Mouse (Mus musculus): Measurements from ENCODE around the gene Ehmt1. TPM values are rescaled to one million over a fixed set of nuclear protein-coding genes. Genes with fewer than 3 reads are reported as not detected.

Ehmt1 gene
- total RNA-seq, 2 experiments from 2014 or later: 8.1 to 28.2 TPM

Other genes starting within 250 kb of the Ehmt1 start
- not detected in 2 replicates for gene Cacna1b, start 156.5 kb downstream of the Ehmt1 start, total RNA-seq (2015; ENCODE audit: low replicate concordance)
- not detected in 2 replicates for gene Cacna1b, start 156.5 kb downstream of the Ehmt1 start, total RNA-seq (2017; ENCODE audit: low replicate concordance)
- 16.1 and 19.6 TPM in 2 replicates for gene Arrdc1, start 15.6 kb upstream of the Ehmt1 start, total RNA-seq (2015; ENCODE audit: low replicate concordance)
- gene Arrdc1, start 15.6 kb upstream of the Ehmt1 start, total RNA-seq (2017; ENCODE audit: low replicate concordance): 15.5 and 18.7 TPM in 2 replicates
- gene Zmynd19, start 30.2 kb upstream of the Ehmt1 start, total RNA-seq (2015; ENCODE audit: low replicate concordance): 1.3 and 2.9 TPM in 2 replicates
- gene Zmynd19, start 30.2 kb upstream of the Ehmt1 start, total RNA-seq (2017; ENCODE audit: low replicate concordance): 9.6 and 15.9 TPM in 2 replicates
- 4.2 and 7.1 TPM in 2 replicates for gene Dph7, start 42.8 kb upstream of the Ehmt1 start, total RNA-seq (2015; ENCODE audit: low replicate concordance)
- 1.5 and 5.0 TPM in 2 replicates for gene Dph7, start 42.8 kb upstream of the Ehmt1 start, total RNA-seq (2017; ENCODE audit: low replicate concordance)
- 17.6 and 33.6 TPM in 2 replicates for gene Mrpl41, start 55.5 kb upstream of the Ehmt1 start, total RNA-seq (2015; ENCODE audit: low replicate concordance)
- 18.8 and 37.7 TPM in 2 replicates for gene Mrpl41, start 55.5 kb upstream of the Ehmt1 start, total RNA-seq (2017; ENCODE audit: low replicate concordance)
- 24.8 and 46.6 TPM in 2 replicates for gene Pnpla7, start 56.4 kb upstream of the Ehmt1 start, total RNA-seq (2015; ENCODE audit: low replicate concordance)
- gene Pnpla7, start 56.4 kb upstream of the Ehmt1 start, total RNA-seq (2017; ENCODE audit: low replicate concordance): 29.9 and 37.2 TPM in 2 replicates
- 1.7 and 2.1 TPM in 2 replicates for gene Nsmf, start 134.7 kb upstream of the Ehmt1 start, total RNA-seq (2015; ENCODE audit: low replicate concordance)
- gene Nsmf, start 134.7 kb upstream of the Ehmt1 start, total RNA-seq (2017; ENCODE audit: low replicate concordance): 0.60 and 1.5 TPM in 2 replicates
- not detected in 2 replicates for gene Entpd8, start 160.7 kb upstream of the Ehmt1 start, total RNA-seq (2015; ENCODE audit: low replicate concordance)
- gene Entpd8, start 160.7 kb upstream of the Ehmt1 start, total RNA-seq (2017; ENCODE audit: low replicate concordance): not detected in 2 replicates
- gene Noxa1, start 175.5 kb upstream of the Ehmt1 start, total RNA-seq (2015; ENCODE audit: low replicate concordance): not detected in 2 replicates
- not detected in 2 replicates for gene Noxa1, start 175.5 kb upstream of the Ehmt1 start, total RNA-seq (2017; ENCODE audit: low replicate concordance)